Mouse (Mus musculus): ENCODE measurements at regions not wholly inside any gene's neighbourhood (a gene's known extent, or its start where the extent isn't known, plus 50 kb on each side); places are given as distances from the start of the nearest gene placed in this dataset.

DNA sequence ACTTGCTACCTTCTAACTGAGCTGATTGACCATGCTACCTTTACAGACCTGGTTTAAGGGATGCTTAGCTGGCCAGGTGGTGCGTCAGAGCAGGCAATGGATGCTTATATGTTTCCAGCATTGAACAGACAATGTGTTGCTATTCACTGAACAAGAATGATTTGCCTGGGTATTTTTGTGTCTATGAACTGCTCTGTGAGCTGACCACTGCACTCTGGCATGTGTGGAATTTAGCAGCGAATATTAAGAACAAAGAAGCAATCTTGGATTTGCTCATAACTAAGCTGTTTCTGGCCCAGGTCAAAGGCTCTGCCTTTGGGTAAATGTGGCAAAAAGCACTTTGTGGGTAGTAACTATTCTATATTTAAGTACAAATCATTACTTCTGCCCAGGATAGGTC, 58.3 kb upstream of the Ccdc39 start:
- DNase-seq = no peak

DNA sequence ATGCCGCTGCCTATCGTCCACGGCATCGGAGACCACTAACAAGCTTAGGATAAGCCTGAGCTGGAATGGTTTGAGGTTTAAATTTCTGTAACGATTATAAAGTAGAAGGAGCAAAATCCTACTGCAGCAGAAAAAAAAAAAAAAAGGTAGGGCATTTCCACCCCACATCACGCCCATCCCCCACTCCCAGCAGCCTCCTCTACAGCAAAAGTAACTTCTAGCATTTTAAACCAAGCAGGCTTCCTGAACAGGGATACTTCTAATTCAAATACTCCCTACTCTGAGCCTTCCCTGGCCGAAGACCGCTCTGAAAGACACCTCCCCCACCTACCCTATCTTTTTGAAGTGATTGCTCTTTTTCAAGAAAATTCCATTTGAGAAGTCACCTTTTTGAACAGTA, 59.2 kb upstream of the Ccdc39 start:
- DNase-seq = no peak

DNA sequence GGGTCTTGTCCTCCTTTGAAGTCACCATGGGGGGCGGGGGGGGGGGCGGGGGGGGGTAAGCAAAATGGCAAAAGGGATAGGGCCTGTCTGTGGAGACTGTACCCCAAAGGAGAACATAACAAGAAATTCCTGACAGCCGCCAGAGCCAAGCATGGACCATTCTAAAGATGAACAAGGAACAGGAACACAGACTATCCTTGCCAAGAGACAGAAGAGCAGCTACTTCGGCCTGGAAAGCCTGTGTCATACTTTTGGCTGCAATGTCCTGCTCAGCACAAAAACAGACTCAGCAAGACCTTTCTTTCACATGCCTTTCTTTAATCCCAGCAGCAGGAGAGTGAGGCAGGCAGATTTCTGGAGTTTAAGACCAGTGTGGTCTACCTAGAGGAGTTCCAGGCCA, 59.7 kb upstream of the Ccdc39 start:
- no peak for DNase-seq

DNA sequence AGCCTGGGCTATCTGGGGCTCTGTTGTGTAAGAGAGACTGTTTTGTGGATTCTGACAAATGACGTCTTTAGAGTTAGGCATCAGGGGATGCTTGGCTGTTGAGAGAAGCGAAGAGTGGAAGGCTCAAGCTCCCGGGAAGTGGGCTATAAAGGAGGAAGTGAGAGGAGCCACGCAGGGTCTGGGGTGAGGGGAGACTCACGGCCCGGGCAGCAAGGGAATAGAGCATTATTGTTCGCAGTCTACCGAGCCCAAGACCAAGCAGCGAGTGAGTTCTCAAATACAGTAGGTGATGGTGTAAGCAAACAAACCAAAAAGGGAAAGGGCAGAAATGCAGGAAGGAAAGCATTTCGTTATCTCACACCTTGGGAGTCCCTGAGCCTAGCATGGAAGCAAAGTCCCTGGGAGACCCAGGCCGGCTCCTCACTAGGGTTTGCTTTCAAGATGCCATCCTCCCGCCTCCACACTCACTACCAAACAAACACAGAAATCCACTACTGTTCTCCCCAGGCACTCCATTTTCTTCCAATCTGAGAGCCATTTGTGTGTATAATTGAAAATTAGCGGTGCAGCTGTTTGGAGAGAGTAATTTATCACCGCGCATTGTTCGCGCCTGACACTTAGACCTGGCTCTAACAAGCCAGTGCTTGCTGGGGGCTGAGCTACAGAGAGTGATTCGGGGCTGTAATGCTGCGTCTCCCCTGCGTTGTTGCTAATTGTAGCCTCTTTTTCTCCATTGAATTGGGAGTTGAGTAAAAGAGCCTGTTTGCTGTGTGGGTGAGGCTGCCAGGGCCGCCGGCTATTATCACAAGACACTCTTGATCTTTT, 61.0 kb upstream of the Ccdc39 start:
- no peak for DNase-seq

DNA sequence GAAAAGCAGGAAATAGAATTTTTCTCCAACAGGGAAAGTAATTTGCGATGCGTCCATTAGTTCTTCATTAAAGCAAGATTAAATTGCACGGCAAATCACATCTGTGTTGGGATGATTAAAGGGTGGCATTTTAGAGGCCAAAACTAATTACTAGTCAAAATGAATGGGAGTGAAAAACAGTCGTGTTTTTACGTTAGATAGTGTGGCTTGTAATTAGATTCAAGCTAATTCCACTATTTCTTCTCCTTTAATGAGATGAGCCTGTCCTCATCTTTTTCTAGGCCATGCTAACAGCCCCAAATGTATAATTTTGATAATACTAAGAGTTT, 61.5 kb upstream of the Ccdc39 start:
- DNase-seq = no peak

DNA sequence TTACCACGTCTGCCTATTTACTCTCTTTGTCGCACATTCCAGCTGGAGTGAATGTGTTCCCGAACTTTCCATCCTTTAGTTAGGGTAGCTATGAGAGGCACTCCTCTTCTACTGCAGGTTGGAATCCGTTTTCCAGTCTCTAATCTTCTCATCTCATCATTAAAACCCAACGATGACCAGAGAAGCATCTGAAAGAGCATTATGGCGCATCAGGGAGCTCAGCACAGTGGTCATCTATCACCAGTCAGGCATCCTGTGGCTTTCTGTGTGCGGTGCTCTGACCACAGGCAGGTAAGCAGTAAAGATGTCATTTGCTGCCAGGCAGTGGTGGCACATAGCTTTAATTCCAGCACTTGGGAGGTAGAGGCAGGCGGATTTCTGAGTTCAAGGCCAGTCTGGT, 63.0 kb upstream of the Ccdc39 start:
- DNase-seq = no peak

DNA sequence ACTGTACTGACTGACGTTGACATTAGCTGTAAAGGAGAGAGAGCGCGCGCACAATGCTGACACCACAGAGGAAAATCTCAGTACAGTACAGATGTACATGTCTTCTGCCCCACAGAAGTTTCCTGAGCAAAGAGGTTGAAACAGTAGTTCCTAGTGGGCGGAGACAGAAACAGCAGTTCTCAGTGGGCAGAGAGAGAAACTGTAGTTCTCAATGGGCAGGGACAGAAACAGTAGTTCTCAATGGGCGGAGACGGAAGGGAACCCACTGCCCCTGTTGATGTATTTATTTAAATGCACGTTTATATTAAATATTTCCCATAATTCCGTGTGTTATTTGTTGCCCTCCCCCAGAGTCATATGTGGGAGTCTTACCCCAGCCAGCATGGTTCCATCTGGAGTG, 67.4 kb upstream of the Ccdc39 start:
- DNase-seq = no peak

DNA sequence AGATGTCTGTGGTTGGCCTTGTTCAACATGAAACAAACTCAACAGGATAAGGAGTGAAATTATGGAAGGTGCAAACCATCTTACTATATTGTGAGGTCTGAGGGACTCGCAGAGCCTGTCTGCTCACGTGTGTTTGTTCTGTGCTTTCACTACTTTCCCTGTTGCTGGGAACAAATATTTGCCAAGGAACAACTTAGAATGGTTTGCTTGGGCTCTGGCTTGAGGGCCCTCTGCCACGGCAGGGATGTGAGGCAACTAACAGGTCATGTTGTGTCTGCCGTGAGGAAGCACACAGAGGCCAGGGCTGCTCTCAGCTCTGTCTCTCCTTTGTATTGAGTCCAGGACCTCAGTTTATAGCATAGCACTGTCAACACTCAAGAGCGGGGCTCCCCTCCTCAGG, 69.4 kb upstream of the Ccdc39 start:
- no peak for DNase-seq

DNA sequence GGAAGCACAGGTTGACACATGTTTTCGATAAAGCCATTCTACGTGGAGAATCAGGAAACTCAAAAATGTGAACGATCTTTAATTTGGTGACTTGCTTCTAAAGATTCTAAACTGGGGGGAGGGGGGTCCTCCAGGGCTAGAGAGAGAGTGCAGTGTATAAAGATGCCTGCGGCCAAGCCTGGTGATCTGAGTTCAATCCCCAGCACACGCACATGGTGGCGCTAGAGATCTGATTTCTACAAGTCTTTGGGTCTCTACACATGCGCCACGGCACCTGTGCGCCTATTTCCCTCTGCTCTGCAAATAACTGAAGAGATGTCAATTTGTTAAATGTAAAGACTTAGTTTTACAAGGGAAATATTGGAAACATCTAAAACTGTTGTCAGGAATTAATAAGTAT, 70.3 kb upstream of the Ccdc39 start:
- DNase-seq = no peak

DNA sequence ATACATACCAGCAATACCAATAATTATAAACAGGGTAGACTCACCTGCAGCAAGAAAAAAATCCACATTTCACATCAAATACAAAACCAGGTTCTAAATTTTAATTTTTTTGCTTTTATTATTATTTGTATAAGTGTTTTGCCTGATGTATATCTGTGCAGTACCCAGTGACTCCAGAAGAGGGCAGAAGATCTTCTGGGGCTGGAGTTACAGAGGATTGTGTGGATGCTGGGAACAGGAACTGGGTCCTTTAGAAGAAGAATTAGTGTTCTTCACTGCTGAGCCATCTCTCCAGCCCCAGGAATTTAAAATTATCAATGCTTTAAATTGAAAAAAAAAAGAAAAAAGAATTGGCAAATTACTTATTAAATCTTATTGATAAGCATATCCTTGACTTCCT, 71.7 kb upstream of the Ccdc39 start:
- DNase-seq = no peak

DNA sequence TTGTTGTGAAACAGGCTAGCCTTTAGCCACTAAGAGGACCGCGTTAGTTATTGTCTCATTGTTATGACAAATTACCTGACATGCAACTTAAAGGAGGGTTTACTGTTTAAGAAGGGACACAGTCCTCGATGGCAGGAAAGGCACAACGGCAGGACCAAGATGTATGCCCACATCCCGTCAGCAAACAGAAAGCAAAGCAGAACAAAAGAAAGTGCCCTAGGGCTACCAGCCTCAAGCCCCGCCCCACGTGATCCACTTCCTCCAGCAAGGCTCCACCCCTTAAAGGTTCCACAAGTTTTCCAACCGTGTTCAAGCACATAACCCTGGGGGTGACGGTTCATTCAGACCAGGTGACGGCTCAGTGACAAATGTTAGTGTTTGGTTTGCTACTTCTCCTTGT, 72.2 kb upstream of the Ccdc39 start:
- DNase-seq = no peak

DNA sequence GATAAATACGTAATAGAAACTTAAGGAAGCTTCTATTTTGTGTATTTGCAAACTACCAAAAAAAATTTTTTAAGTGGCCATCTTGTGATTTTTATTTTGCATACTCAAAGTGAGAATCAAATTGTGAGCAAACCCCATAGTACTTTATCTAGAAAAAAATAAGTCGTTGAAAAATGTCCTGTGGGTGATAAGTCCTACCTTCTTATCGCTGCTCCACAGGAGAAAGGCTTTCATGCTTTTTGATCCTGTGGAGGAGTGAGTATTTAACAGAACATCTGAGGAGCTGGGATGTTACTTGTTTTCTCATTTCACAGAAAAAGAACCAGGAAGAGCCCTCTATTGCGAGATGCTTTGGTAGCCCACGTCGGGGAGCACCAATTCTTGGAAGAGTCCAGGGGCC, 72.7 kb upstream of the Ccdc39 start:
- DNase-seq = no peak

DNA sequence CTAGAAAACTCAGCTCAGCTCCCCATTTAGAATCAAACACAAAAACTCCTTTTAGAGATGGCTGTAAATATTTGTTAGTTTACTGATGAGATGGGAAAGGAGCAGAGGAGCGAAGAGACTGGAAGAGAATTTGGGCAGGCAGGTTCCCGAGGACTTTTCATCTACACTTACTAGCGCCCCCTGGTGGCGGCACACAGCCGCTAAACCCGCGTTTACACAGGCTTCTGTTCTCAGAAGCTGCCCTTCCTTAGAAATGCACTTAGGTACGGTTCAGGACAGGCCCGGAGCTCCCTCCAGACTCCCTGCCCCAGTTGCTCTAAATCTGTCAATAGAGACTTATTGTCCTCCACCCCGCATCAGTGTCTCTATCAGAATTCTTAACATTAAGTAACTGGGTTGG, 74.7 kb upstream of the Ccdc39 start:
- DNase-seq = peak; percentile 72 to 86

DNA sequence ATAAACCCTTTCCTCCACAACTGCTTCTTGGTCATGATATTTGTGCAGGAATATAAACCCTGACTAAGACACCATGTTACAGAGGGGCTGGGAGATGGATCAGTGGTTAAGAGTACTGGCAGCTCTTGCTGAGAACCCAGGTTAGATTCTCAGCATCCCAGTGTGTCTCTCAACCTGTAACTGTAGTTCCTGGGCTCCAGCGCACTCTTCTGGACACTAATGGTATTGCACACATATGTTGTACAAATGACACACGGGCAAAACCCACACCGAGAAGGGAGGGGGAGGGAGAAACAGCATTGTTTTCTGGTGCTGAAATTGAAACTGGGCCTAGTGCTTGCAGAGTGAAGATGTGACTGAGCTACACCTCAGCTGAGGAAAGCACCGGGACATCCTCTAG, 81.0 kb upstream of the Ccdc39 start:
- DNase-seq = peak in 1 of 2 experiments; percentile 14

DNA sequence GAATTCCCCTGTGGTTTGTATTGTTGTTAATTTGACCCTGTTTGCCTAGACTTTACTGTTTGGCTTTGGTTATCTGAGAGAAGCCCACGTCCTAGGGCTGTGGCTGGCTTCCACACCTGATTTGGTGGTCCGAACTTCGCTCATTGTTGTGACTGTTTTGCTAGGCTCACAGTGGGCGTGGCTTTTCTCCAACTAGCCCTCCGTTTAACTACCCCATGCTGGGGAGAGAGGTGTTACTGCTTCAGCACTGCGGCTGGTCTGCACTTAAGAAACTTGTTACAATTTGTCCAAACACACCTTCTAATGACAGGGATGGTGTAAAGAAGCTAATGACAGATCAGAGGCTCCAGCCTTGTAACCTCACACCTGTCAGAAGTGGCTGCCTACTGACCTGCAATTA, 64.7 kb upstream of the Fxr1 start:
- DNase-seq = peak in 1 of 2 experiments; percentile 4

DNA sequence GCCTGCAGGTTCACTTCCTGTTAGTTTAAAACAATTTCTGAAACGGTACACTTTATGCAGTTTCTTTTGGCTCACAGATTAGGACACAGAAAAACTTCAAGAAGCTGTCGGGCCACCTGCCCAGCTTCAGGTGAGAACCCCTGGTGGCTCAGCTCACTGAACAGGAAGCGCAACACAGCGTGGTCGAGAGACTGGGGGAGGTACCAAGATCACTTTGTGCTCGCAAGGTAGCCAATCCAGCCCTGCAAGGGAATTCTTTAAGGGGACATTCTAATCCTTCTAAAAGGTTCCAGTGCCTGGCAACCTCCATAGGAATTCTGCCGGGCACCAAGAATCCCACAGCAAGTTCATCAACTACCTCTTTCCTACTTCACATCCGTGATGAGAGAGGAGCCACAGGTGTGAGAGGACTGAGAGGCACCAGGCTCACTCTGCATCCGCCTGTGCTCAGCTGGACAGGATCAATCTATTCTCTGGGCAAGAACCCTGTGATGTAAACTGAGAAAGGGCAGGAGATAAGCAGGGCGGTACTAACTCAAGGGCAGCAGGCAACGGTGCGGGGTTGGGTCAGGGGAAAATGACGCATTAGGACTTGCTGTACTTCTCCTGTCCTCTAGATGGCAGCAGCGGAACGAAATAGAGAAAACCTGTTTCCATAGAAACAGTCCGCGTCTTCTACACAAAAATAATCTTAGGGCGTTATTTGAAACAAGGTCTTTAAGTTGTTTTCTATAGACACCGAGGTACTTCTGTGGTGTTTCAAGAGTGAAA, 63.7 kb upstream of the Fxr1 start:
- peak; percentile 67 to 80 for DNase-seq

DNA sequence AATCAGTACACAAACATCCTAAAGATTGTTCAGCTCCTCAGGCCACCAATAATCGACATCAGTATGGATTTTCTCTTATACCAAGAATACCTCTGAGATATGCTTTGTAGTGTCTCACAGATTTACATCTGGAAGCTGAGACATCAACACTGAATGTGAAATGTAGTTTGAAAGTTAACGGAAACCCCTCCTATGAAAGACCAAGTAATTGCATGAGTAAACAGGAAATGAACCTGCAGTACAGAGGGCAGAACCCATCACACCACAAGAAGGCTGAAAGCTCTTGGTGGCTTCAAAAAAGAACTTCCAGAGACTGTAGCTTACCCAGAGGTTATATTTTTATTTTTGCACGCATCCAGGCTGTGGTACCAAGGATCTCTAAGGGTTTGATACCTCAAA, 63.1 kb upstream of the Fxr1 start:
- no peak for DNase-seq

DNA sequence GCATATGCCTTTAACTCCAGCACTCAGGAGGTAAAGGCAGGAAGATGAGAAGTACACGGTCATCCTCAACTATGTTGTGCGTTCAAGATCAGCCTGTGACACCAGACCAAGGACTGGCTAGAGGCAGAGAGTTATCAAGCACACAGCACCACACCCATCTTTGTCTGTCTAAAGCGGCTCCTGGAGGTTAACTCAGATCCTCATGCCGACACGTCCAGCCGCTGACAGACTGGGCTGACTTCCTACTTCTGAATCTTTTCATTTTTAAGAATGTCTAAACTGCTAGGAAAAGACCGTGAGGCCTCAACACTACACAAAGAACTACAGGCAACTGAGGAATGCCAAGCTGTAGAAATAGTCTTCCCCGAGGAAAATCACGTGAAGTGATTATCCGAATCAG, 62.1 kb upstream of the Fxr1 start:
- DNase-seq = no peak

DNA sequence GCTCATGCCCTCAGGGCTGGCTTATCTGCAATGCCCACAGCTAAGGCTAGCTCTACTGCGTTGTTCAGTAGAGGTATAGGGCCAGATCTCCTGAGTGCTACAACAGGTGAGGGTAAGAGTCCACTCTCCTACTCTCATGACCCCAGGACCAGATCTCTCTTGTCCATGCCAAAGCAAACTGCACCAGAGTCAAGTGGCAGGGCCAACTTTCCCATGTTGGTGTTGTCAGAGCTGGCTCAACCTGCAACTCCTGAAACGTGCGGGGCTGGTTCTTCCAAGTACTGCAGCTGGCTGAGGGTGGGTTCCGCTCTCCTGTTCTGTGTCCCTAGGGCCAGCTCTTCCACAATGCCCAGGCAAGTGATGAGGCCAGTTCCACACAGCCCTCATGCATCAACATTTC, 61.5 kb upstream of the Fxr1 start:
- no peak for DNase-seq

DNA sequence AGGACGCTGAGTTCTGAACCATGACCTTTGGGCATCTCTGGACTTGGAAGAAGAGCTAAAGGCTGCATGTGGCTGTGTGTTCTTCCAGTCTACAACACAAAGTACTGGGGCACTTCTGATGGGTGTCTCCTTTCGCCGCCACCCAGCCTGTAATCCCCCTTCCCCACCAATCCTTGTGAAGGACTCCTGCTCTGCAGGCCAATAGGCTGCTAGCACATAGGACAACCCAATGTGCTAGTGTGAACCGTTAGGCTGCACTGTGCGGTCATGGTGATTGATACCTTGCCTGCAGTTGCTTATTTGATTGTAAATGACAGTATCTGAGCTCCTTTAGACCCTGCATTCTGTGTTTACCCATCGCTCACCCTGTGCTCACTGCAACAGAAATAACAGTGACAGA, 59.5 kb upstream of the Fxr1 start:
- no peak for DNase-seq

DNA sequence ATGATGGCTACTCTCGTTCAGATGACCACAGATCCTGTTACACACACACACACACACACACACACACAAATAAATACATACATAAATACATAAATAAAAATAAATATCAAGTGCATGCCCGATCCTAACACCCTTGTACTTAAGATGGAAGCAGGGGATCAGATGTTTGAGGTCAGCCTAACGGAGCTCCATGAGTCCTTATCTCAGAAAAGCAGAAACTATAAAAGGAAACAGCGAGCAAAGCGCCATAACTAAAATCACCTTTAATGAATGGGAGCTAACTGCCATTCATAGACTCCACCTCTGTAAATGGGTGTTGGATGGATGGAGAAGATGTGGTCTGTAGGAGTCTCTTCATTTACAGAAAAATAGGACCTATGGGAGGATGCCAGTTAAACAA, 56.8 kb upstream of the Fxr1 start:
- no peak for DNase-seq

DNA sequence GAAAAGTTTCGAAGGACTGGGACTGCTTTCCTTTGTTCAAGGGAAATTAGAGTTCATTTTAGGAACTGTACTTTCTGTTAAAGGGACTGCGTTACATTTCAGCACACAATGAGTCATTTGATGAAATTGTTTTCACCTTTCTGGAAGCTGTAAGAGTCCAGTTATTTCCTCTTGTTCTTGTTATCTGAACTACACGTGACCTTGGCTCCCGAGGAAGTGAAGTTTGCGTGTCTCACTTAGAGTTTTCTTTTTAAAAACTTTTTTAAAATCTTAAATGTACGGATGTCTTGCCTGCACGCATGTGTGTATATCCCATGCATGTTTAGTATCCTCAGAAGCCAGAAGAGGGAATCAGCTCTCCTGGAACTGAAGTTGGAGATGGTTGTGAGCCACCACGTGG, 52.6 kb upstream of the Fxr1 start:
- DNase-seq = no peak
